Mouse (Mus musculus): ENCODE data around the gene Hps6.

Hps6 gene

DNA sequence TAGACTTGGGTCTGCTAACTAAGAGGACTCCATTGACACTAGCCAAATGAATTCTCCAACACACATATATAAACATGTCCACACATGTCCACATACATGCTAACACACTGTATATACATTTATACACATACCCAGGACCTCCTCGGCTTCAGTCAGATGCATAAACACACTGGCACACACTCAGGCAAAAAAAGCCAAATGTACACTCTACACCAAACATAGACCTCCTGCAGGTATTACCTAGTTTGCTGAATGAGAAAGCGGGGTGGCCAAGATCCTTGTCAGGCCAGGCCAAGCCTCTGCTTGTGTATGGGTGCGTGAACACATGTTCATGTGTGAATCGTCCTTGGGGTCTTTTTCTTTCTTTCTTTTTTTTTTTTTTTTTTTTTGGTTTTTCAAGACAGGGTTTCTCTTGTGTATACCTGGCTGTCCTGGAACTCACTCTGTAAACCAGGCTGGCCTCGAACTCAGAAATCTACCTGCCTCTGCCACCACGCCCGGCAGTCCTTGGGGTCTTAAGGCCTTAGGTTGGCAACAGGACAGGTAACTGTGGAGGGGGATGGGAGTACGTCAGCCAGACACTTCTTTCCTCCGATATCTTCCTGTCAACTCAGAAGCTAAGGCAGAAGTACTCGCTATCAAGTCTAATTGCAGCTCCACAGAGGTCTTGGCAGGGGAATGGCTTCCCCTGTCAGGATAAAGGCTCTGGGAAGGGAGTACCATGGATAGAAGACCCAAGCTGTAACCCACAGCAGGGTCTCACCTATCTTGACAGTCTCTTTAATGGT is 27.1 kb downstream of the Hps6 start:
- DNase-seq (ENCODE audit: low spot score) = peak; percentile 37

DNA sequence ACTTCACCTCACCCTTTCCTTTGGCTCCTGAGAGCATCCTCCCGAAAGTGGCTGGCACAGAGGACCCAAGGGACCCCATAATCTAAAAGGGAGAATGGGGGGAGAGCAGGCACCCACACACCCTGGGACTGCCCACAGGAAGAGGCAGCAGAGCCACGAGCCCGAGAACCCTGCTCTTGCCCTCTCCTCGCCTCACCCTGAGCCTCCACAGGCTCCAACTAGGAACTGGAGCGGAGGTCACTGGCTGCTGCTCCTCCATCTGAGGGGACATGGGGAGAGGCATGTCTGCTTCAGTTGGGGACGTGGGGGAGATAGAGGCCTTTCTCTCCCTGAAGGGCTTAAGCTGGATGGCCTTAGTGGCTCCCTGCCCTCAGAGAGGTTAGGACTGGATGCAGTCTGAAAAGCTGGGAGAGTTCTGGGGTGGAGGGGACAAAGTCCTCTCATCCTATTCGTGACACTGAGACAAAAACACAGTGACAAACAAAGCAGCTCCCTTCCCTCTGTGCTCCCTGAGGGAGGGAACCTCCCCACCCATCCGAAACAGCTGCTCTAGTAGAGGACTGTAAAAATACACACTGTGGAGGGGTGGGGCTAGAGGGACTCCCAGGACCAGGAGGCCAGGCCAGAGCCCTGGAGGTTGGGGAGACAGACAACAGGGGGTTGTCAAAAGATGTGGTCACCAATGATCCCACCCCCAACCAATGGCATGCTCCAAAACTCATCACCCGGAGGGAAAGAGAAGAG is 28.6 kb downstream of the Hps6 start:
- DNase-seq (ENCODE audit: low spot score) = peak; percentile 42

DNA sequence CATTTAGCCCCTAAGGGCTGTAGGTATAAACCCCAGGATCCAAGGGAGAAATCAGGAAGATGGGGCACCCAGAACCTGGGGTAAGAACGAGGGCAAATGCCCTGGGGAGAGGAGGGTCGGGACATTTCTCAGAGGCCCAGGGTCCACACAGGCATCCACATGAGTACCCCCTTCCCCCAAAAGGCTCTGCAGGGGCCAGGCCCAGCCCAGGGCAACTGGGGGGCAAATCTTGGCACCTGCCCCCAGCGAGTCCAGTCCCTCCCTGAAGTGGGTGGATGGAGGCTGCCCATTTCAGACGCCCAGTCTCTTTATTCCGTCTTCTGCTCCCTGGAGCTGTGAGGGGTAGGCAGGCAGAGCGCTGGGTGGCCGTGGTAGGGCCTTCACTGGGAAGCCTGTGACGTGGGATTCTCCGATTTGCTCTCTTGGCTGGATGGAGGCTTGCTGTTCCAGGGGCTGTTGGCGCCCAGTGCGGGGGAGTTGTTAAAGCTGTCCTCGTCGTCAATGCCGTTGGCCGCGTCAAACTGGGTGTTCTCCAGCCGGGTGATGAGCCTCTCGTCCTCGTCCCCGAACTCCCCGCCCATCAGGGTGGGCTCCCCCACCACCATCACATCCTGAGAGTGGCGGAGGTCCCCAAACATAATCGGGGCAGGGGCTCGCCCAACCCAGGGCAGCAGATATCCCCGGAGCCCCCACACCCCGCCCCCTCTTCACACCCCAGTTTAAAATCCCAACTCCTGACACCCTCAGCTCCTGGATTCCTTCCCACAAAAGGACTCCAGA is 29.6 kb downstream of the Hps6 start:
- no peak for DNase-seq (ENCODE audit: low spot score)

DNA sequence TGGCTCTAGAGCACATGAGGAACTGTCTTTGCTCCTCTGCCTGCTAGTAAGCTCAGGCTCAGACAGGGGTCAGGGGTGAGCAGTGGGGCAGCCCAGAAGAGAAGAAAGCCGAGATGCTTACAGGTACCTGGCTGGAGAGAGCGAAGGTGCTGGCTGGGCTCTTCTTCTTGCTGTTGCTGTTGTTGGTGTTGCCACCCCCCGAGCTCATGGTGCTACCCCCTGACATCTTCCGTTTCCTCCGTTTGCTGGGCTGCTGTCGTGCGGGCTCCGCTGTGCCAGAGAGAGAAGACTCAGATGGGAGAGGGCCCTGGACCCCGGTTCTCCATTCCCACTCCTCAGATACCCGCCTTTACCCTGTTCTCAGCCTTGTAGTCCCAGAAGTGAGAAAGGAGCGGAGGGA is 30.6 kb downstream of the Hps6 start:
- no peak for DNase-seq (ENCODE audit: low spot score)

DNA sequence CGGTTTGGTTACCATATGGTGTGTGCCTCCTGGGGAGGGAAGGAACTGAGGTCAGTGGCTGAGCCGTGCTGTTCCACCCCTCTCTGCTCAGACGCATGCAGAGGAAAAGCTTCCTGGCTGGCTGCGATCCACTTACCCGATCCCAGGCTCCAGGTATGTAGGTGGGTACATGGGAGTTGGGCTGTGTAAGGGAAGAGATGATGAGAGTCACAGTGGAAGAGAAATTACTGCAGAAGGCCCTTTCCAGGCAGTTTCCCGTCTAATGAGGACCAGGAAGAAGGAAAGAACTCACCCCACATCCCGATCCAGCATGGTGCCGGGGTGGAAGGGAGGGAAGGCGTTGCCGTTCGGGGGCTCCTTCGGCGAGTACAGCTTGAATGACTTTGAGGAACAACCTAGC is 32.7 kb downstream of the Hps6 start:
- DNase-seq (ENCODE audit: low spot score) = no peak

DNA sequence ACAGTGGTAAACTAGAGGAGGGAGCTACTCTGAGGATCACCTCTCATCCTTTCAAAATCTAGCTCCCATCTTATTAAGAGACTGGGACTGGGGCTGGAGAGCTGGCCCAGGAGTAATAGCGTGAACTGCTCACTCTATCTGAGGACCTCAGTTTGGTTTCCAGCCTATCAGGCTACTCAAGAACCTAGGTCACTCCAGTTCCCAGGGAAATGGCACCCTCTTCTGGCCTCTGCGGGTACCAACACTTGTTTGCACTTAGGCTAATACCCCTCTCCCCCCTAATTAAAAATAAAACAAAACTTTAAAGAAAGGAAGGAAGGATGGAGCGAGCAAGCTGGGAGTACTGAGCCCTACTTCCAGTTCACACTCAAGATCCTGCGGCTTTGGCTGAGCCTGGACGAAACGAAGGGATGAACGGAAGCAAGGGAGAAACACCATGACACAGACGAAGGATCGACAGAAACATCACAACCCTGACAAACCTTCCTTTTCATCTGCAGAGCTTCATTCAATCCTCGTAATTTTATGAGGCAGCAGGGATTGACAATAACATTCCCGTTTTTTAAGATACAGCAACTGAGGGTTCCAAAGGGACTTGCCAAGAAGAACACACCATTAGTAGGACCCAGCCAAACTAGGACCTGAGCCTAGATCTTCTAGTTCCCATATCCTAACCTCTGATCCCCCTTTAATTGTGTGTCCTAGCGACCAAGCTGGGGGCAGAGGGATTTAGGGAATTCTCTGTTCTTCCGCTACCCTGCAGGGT is 33.4 kb downstream of the Hps6 start:
- no peak for DNase-seq (ENCODE audit: low spot score)

DNA sequence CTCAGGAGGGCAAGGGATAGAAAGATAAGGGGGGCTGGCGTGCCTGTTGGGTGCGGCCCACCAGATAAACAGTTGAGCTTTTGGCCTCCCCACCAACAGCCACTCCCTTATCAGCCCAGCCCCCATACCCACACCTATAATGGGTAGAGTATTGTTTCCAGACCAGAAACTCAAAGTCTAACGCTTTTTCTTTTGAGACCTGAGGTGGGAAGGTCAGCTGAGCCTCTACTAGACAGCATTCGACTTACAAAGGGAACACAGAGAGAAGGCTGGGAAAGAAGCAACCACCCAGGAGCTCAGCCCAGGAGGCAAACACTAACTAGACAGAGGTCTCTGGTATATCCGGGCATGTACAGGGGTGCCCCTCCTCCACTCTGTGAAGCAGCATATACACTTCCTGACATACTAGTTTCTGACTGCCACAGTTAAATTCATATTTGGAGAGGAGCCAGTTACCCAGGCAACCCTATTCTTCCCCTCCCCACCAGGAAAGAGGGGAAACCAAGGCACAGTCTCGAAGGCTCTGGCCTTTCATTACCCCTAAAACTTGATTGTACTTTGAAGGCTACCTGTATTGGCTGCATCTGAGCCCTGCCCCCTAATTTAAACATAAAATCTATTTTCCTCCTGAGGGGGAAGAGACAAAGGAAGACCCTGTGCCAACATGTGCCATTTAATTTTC is 34.1 kb downstream of the Hps6 start:
- no peak for DNase-seq (ENCODE audit: low spot score)

DNA sequence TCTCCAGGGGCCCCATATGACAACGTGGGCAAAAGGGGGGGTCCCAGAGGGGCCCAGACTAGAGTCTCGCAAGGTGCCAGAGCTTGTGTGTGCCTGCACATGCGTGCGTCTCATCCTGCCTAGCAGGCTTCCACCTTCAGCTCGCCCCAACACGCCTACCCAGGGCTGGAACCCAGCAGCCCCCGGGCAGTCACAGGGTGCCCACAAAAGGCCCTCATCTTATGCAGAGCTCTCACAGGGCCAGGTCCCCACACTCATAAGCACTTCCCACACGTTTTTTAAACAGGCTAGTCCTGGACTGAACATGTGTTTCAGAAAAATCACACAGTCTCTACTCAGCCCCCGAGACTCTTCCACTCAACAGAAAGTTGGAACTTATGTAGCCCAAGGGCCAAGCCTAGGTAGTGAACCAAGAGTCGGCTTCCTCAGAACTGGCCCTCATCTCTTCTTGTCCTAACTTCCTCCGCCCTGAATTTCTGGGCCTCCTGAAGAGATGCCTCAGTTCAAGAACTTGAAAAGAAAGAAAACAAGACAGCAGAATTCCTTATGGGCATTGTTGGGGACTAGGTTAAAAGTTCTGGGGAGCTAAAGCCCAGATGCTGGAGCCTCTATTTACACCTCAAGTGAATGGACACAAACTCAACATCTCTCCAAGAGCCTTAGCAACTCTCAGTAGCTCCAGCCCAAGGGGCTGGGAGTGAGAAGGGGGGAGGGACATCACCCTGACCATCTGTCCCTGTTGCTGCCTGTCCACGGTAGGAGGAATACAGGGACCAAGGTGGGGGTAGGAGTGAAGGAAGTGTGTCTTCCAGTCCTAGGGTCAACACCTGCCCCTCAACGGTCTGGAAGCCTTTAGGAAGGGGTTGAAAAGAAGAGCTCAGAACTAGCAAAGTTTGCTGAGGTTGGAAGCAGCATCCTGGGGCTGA is 34.9 kb downstream of the Hps6 start:
- DNase-seq (ENCODE audit: low spot score) = no peak

DNA sequence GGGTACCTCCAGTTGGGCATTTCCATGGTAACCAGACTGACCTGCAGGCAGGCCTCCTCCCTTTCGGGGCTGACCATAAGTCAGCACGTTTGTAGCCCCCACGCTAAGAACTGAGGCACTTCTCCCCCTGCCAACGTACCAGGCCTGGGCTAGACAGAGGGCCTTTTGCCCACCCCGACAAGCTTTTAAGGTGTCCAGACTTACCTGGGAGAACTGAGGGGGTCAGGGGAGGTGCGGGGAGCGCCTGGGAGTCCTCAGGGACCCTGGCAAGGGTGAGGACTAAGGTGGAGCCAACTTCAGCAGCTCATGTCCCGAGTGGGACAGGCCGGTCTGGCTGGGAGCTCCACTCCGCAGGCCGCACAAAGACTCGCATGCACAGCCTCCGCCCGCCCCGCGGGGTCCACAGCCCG is 35.5 kb downstream of the Hps6 start:
- DNase-seq (ENCODE audit: low spot score) = no peak

DNA sequence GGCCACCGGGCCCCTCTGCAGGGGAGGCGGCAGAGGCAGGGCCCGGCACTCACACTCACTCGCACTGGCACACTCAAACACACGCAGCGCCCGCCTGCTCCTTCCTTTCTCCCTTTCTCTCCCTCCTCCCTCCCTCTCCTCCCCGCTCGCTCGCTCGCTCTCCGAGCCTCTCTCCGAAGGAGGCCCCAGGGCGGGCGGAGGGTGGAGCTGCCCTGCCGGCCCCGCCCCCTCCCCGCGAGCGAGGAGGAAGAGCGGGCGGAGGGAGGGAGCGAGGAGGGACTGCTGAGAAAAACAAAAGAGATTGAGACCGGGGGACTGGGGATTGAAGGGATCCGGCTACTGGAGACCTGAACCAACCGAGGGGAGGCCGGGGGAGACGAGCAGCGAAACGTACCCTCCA is 36.2 kb downstream of the Hps6 start:
- peak; percentile 94 for DNase-seq (ENCODE audit: low spot score)

DNA sequence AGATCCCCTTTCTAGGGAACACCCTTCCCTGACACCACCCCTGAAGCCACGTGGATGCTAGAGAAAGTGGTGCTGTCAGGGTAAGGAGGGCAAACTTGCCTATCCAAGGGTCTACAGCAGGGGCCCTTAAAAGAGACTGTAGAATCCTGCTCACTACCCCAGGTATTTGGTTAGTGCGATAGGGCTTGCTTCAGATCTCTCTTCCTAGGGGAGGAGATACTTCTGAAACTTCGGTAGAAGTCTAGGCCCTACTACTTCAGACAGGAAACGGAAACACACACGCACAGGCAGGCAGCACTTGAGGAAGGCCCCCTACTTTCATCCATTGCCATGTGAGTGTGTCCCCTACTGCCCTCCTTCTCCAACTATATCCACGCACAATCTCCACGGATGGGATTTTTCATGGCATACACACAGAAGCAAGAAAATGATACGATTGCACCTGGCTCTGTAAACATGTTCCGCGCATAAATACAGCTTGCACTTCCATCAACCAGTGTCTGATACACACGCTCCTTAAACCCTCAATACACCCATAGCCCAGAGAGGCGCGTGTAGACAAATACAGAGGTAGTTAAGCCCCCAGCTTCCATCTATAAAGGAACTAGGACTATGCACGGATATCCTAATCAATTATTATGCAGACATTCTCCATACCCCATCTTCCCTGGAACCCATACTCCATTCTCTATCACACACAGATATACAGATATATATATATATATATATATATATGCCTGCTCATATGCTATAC is 37.0 kb downstream of the Hps6 start:
- DNase-seq (ENCODE audit: low spot score) = no peak

DNA sequence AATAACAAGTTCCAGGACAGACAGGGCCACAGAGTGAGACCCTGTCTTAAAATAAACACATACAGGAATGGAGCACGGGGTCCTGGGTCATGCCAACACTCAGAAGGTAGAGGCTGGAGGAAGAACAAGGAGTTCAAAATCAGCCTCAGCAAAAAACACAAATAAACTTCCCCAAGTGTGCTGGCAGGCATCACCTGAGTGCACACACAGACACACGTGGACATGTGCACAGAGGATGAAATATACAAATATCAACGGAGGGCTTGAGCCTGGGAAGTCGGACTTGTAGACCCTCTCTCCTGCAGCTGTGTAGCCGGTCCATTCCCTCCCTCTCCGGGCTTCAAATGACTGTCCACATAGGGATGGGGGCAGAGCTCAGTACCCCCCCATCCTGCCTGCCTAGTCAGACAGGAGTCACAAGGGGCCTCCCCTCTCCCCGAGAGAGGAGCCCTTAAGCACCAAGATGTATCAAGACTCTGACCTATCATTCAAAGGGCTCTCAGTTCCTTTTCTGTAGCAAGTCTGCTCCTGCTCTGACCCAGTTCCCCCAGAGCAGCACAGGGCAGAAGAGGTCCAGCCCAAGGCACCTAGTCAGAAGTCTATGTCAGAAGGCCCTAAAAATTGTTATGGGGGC is 38.1 kb downstream of the Hps6 start:
- DNase-seq (ENCODE audit: low spot score) = no peak

DNA sequence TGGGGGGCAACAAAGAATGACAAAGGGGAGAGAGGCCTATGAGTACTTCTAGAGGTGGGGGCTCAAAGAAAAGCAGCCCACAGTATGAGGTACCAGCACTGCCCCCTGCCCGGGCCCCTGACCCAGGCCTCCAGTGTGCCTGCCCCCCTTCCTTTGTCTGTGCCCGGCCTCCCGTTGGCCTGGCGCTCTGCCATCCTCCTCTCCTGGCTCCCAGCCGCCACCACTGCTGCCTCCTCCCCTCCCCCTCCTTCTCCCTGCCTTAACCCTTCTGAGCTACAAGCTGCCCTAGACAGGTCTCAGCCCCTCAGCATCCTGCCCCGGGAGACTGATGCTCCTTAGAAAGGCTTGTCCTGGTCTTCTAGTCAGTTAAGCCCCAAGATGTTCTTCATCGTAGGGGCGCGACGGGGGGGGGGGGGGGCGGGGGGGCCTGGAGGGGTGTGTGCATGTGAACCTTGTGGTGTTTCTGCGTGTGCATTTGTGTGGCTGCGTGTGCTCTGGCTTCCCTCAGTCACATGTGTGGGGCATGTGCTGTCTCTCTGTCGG is 38.7 kb downstream of the Hps6 start:
- peak; percentile 93 for DNase-seq (ENCODE audit: low spot score)

DNA sequence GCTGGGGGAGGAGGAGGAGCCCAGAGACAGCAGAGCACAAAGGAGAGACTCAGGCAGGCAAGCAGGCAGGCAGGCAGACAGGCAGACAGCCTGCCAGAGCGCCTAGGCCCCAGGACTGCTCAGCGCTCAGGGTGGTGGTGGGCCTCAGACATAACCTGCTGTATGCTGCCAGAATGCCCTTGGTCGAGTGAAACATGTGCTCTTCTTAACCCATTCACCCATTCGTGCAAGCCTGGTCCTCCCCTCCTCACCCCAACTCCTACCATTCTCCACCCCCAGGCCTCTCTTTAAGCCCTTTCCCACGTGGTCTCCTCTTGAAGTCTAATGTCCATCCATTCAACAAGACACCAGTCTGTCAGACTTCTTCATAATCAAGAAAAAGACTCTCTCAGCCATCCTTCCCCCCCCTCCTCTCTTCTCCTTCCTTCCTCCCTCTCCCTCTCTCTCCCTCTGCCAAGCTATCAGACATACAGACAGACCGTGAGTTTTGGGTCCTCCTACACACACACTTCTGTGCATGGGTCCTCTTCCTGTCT is 39.2 kb downstream of the Hps6 start:
- no peak for DNase-seq (ENCODE audit: low spot score)

DNA sequence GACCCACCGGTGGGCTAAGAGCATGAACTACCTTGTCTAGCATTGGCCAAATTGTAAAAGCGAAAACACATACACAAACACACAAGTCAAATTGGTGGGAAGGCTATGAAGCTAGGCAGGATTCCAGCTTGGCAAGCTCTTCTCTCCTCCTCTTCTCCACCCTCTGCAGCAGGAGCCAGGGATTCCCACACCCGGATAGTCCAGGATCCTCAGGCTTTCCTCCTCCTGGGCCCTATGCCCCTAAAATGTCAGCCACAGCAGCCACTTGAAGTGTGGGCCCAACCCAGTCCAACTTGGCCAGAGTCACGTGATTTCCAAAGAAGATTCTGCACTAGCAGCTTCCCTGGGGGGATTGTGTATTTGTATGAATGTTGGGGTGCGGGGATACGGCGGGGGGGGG is 40.1 kb downstream of the Hps6 start:
- no peak for DNase-seq (ENCODE audit: low spot score)

DNA sequence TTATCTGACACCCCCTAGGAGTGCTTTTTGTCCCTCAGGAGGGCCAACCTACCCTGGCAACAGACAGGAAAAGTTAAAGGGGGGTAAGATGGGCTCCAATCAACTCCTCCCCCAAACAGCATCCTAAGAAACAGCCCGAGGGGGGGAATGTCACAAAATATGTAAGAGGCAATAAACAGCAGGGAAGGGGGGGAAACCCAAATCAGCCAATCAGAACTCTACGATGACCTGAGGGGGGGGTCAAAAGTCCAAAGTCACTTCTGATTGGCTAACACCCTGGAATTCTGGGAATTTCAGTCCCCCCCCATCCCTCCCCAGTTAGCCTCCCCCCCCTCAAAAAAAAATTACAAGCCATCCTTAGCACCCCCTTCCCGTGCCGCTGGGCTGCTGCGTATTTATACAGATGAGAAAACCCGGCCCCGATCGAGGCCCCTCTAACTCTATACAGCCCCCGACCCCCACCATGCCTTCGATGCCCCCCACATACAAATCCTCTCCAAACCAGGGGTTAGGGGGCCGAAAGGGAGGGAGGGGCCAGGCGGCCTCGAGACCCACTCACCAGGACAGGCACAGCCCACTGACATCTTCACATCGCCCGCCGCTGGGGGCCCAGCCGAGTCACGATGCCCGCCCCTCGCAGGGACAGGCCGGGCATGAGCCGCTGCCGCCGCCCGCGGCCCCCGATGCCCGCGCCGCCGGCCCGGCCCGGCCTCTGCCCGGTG is 41.1 kb downstream of the Hps6 start, which contains the start of gene Pprc1:
Gene Pprc1, plus strand, starts transcription at position 616 of the 722 bp plus-strand sequence.
- peak; percentile 67 for DNase-seq (ENCODE audit: low spot score)

DNA sequence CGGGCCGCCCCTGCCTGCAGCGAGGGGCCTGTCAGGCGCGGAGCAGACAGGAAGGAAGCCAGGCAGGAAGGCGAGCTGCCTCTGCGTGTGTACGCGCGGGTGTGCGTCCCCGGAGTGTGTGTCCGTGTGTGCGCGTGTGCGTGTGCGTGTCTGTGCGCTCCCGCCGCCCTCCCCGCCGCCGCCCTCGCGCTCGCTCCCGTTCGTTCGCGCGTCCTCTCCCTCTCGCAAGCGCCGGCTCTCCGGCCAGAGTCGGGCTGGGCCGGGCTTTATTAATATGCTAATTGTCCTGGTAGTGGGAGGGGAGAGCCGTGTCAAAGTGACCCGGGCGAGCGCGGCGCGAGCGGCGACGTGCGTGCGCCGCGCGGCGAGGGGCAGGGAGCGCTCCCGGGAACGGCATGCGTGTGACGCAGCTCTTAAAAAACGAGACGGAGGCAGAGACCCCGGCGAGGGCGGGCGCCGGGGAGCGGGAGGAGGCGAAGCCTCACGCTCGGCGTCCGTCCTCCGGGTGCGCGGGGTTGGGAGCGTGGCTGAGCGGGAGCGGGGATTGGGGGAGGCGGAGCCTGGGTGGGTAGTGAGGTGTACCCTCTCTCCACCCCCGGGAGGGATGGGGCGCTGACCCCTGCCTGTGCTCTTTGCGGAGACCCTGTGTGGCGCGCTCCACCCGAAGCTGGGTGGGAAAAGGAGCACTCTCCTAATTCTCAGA is 41.8 kb downstream of the Hps6 start, which contains the start of gene Ldb1:
Gene Ldb1, minus strand, starts transcription at position 222 of the 703 bp plus-strand sequence.
- DNase-seq (ENCODE audit: low spot score) = peak; percentile 87

Measured in testis, postnatal 10 days (tissue).